Mouse (Mus musculus) liver, postnatal 0 days (tissue): ENCODE data around the gene Akr1b10. TPM values are rescaled to one million over a fixed set of nuclear protein-coding genes. Genes with fewer than 3 reads are reported as not detected.

ENCODE experiments used
- ATAC-seq: fragments of 200-750 bp; cut with Nextera tagmentation; 2 replicates; pipeline ENCODE4 v1.8.0; 2017; ENCODE audit warnings: mild to moderate bottlenecking, moderate library complexity
- DNase-seq: peaks from one replicate; pipeline ENCODE4 v3.0.0-alpha.2; 2016
- H3K27ac ChIP-seq: fragments of 300-500 bp; sonication (generic); 2 replicates; pipeline ENCODE4 v1.5.1; 2014; ENCODE audit warnings: antibody characterized with exemption, moderate library complexity, mild to moderate bottlenecking, low read depth
- H3K27me3 ChIP-seq: fragments of 300-500 bp; sonication (generic); 2 replicates; pipeline ENCODE4 v1.6.1; 2014; ENCODE audit warnings: low read length, control low read depth, mixed read lengths; ENCODE audit not compliant: insufficient read depth
- H3K36me3 ChIP-seq: fragments of 300-500 bp; sonication (generic); replicated peaks from 2 replicates; pipeline ENCODE4 v1.6.1; 2014; ENCODE audit warnings: mild to moderate bottlenecking, control low read depth, low read length, moderate library complexity, mixed read lengths; ENCODE audit not compliant: insufficient read depth
- H3K4me1 ChIP-seq: fragments of 300-500 bp; sonication (generic); 2 replicates; pipeline ENCODE4 v1.6.1; 2014; ENCODE audit warnings: antibody characterized with exemption, mild to moderate bottlenecking, control low read depth; ENCODE audit not compliant: insufficient read depth
- H3K4me2 ChIP-seq: fragments of 300-500 bp; sonication (generic); 2 replicates; pipeline ENCODE4 v1.6.1; 2014; ENCODE audit warnings: low read depth, mild to moderate bottlenecking, low read length, moderate library complexity, mixed read lengths
- H3K4me3 ChIP-seq: fragments of 300-500 bp; sonication (generic); 2 replicates; pipeline ENCODE4 v1.5.1; 2014; ENCODE audit warnings: low read depth, low read length
- H3K9ac ChIP-seq: fragments of 300-500 bp; sonication (generic); replicated peaks from 2 replicates; pipeline ENCODE4 v1.6.1; 2014; ENCODE audit warnings: mild to moderate bottlenecking, moderate library complexity
- H3K9me3 ChIP-seq: fragments of 300-500 bp; sonication (generic); 2 replicates; pipeline ENCODE4 v1.6.1; 2016; ENCODE audit warnings: mild to moderate bottlenecking, control low read depth, low read length, mixed read lengths
- CTCF ChIP-seq: sonication (generic); IDR thresholded peaks from 2 replicates; pipeline ENCODE4 v1.5.1; 2016; ENCODE audit warnings: antibody characterized with exemption, low read depth
- EP300 ChIP-seq: IDR thresholded peaks from 2 replicates; pipeline ENCODE4 v1.6.1; 2016; ENCODE audit warnings: antibody characterized with exemption, low read depth, mild to moderate bottlenecking
- WGBS: fragments of 180-500 bp; shearing (Covaris S2); extraction: QIAGEN DNeasy Blood & Tissue Kit; methylation state at CpG from one replicate; pipeline ENCODE4 v1.1.7; 2014; ENCODE audit not compliant: insufficient replicate concordance; 5-methylcytosine and 5-hydroxymethylcytosine counted together
- polyA plus RNA-seq: library from polyadenylated mRNA; unstranded; fragments of >200 nt; fragmentation: Nextera tagmentation; extraction: Ambion mirVana; gene quantifications from 2 replicates; pipeline ENCODE4 v1.2.1, GENCODE M21; 2015

The Akr1b10 gene
- polyA plus RNA-seq, 1 experiment from 2014 or later: 7.3 TPM

DNA sequence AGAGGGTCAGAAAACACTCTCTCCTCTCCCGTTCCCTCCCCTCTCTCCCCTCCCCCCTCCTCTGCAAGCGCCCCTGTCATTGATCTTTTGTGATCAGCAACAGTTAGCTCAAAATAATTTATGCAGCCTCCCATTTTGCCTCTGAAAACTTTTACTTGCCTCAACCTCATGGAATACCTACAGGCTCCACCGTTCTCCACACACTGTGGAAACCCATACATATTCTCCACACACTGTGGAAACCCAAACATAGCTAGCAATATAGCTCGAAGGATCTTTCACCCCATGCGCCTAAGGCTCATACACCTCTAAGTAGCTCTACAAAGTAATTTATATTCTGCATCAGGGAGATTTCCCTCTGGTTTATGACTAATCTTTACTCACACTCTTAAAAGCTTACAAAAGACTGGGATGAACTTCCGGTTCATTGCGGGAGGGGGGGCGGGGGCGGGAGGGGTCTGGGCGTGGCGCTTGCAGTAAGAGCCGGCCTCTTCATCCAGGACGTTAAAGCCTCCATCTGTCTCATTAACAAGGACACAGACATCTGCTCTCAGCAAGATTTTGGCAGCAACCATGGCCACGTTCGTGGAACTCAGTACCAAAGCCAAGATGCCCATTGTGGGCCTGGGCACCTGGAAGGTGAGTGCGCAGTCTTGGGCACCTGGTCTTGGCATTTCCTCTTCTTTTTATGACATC is 30.2 kb upstream of the Akr1b10 start, which contains the start of gene Akr1b8:
TSS of gene Akr1b8 (plus strand) at position 462 of the 696 bp plus-strand sequence.
- ATAC-seq (0 out of 2 replicates have a peak, but pooled peaks have one; percentile 36), DNase-seq (peak; percentile 37)
- no peaks in the 10 kb centered on the region for H3K27me3 ChIP-seq
- no peak for TF ChIP-seq CTCF
- TF ChIP-seq EP300: no peak
- no peak within 1 kb of the TSS for H3K4me3 ChIP-seq
- no peaks in the 10 kb centered on the region for H3K9me3 ChIP-seq
- H3K27ac ChIP-seq: peak within 1 kb of the TSS; percentile 31; the same call in 1 of the 2 replicates
- 22% methylated on average over 16 of the region's 16 CpGs for WGBS
- H3K36me3 ChIP-seq: no peaks in the 10 kb centered on the region
- no peak within 1 kb of the TSS for H3K9ac ChIP-seq
- peak within 1 kb of the TSS; percentile 61 for H3K4me2 ChIP-seq
- H3K4me1 ChIP-seq: no peaks in the 10 kb centered on the region

- ATAC-seq (no peak), DNase-seq (no peak)
- no peak overlapping the region for H3K9ac ChIP-seq
- H3K4me1 ChIP-seq: no peaks in the 10 kb centered on the region
- WGBS: 58% methylated on average over 8 of the region's 8 CpGs
- no peaks in the 10 kb centered on the region for H3K9me3 ChIP-seq
- H3K4me3 ChIP-seq: no peak overlapping the region
- no peak for TF ChIP-seq EP300
- no peak for TF ChIP-seq CTCF
- no peaks in the 10 kb centered on the region for H3K36me3 ChIP-seq
- no peaks in the 10 kb centered on the region for H3K27me3 ChIP-seq
- H3K27ac ChIP-seq: peak overlapping the region; percentile 31; the same call in 1 of the 2 replicates
- H3K4me2 ChIP-seq: peak overlapping the region; percentile 1; the same call in 1 of the 2 replicates
These were observed 29.4 kb upstream of the Akr1b10 start for GRCm38 (mm10) chr6:34354354-34355348.

DNA sequence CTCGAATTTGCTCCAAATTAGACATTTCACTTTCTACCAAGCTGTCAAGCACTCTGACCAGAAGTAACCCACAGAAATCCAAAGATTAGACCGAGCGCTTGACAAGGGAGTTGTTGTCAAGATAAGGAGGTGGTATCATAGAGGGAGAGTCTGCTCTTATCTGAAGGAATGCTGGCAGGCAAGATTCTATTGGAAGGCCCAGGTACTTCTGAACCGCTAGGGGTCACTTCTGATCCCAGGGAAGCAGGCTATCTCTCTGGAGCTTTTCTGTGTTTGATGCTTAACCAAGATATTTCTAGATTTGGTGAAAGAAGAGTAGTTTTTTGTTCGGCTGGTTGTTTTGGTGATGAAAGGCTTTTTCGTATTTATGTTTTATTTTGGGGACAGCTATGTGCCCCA is 28.7 kb upstream of the Akr1b10 start:
- no peak overlapping the region for H3K9ac ChIP-seq
- no peak overlapping the region for H3K27ac ChIP-seq
- ATAC-seq (no peak), DNase-seq (no peak)
- no peaks in the 10 kb centered on the region for H3K9me3 ChIP-seq
- H3K27me3 ChIP-seq: no peaks in the 10 kb centered on the region
- 56% methylated on average over 6 of the region's 6 CpGs for WGBS
- 0 out of 2 replicates have a peak overlapping the region, but pooled peaks have one; percentile 18 for H3K4me2 ChIP-seq
- H3K4me1 ChIP-seq: no peaks in the 10 kb centered on the region
- H3K36me3 ChIP-seq: no peaks in the 10 kb centered on the region
- H3K4me3 ChIP-seq: no peak overlapping the region
- TF ChIP-seq CTCF (peak; percentile 35; the same call in 1 of the 2 replicates), EP300 (no peak)

DNA sequence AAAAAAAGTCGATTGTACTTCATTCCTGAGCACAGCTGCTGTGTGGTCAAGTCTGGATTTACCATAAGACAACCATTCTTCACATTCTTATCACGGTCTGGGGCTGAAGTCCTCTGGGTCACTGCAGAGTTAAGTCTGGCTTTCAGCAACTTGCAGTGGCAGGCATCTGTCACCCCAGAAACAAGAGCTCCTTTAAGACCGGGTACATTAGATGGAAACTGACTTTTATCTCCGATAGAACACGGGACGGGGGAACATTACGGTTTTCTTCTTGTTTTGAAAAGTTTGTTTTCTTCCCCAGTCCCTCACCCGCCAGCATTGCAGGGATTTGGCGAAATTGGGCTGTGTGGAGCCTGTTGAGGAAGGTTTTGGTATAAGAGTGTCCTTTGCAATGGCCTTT is 28.2 kb upstream of the Akr1b10 start:
- ATAC-seq: no peak
- Histone ChIP-seq H3K9me3 (no peaks in the 10 kb centered on the region), H3K27me3 (no peaks in the 10 kb centered on the region), H3K9ac (no peak overlapping the region), H3K27ac (no peak overlapping the region), H3K4me2 (peak overlapping the region; percentile 18; the same call in 1 of the 2 replicates), H3K4me1 (no peaks in the 10 kb centered on the region), H3K36me3 (no peaks in the 10 kb centered on the region), H3K4me3 (no peak overlapping the region)
- no peak for TF ChIP-seq EP300
- no peak for TF ChIP-seq CTCF
- DNase-seq: no peak
- 68% methylated on average over 9 of the region's 9 CpGs for WGBS

GRCm38 (mm10) chr6:34364217-34365136 is 19.5 kb upstream of the Akr1b10 start:
- Histone ChIP-seq H3K9ac (no peak overlapping the region), H3K4me3 (no peak overlapping the region), H3K27me3 (no peaks in the 10 kb centered on the region), H3K4me2 (no peak overlapping the region), H3K4me1 (no peaks in the 10 kb centered on the region), H3K27ac (no peak overlapping the region), H3K9me3 (no peaks in the 10 kb centered on the region), H3K36me3 (no peaks in the 10 kb centered on the region)
- DNase-seq (no peak), ATAC-seq (no peak)
- peak; percentile 22; the same call in 1 of the 2 replicates for TF ChIP-seq CTCF
- TF ChIP-seq EP300: no peak
- 70% methylated on average over 12 of the region's 12 CpGs for WGBS
